Mouse (Mus musculus) lung, embryonic 16.5 days (tissue): ENCODE results near the gene D130043K22Rik. TPM values are rescaled to one million over a fixed set of nuclear protein-coding genes. Genes with fewer than 3 reads are reported as not detected.
A peak's percentile ranks its signal among the peaks of the same experiment; 100 is the strongest.

Source experiments
- ATAC-seq: fragments of 200-750 bp; cut with Nextera tagmentation; 2 replicates; pipeline ENCODE4 v1.8.0; 2017; ENCODE audit warnings: low read depth, mild to moderate bottlenecking, moderate library complexity
- H3K27ac ChIP-seq: fragments of 300-500 bp; sonication (generic); 2 replicates; pipeline ENCODE4 v1.5.1; 2014; ENCODE audit warnings: mild to moderate bottlenecking, control low read depth, low read length
- H3K27me3 ChIP-seq: fragments of 300-500 bp; sonication (generic); 2 replicates; pipeline ENCODE4 v1.6.1; 2014; ENCODE audit warnings: low read depth, low read length, mixed read lengths; ENCODE audit not compliant: control insufficient read depth, insufficient read depth
- H3K36me3 ChIP-seq: fragments of 300-500 bp; sonication (generic); 2 replicates; pipeline ENCODE4 v1.6.1; 2014; ENCODE audit warnings: low read length; ENCODE audit not compliant: control insufficient read depth, insufficient read depth
- H3K4me1 ChIP-seq: fragments of 300-500 bp; sonication (generic); replicated peaks from 2 replicates; pipeline ENCODE4 v1.6.1; 2014; ENCODE audit warnings: low read length, mixed read lengths; ENCODE audit not compliant: control insufficient read depth, insufficient read depth
- H3K4me2 ChIP-seq: fragments of 300-500 bp; sonication (generic); 2 replicates; pipeline ENCODE4 v1.6.1; 2014; ENCODE audit warnings: low read depth, low read length, control low read depth
- H3K4me3 ChIP-seq: fragments of 300-500 bp; sonication (generic); 2 replicates; pipeline ENCODE4 v1.5.1; 2014; ENCODE audit warnings: mild to moderate bottlenecking, low read length, control low read depth
- H3K9ac ChIP-seq: fragments of 300-500 bp; sonication (generic); 2 replicates; pipeline ENCODE4 v1.6.1; 2014; ENCODE audit warnings: low read length, control low read depth
- H3K9me3 ChIP-seq: fragments of 300-500 bp; sonication (generic); 2 replicates; pipeline ENCODE4 v1.6.1; 2016; ENCODE audit warnings: low read length; ENCODE audit not compliant: control insufficient read depth
- WGBS: fragments of 180-500 bp; shearing (Covaris S2); extraction: QIAGEN DNeasy Blood & Tissue Kit; methylation state at CpG from one replicate; pipeline ENCODE4 v1.1.7; 2014; 5-methylcytosine and 5-hydroxymethylcytosine counted together
- polyA plus RNA-seq: library from polyadenylated mRNA; unstranded; fragments of >200 nt; fragmentation: Nextera tagmentation; extraction: Ambion mirVana; gene quantifications from 2 replicates; pipeline ENCODE4 v1.2.1, GENCODE M21; 2015

The D130043K22Rik gene
- polyA plus RNA-seq, 1 experiment from 2014 or later, result 0.20 TPM

- no peak overlapping the region for H3K9ac ChIP-seq
- H3K36me3 ChIP-seq, result no peaks in the 10 kb centered on the region
- H3K4me2 ChIP-seq, result no peak overlapping the region
- no peaks in the 10 kb centered on the region for H3K4me1 ChIP-seq
- no peaks in the 10 kb centered on the region for H3K9me3 ChIP-seq
- H3K27ac ChIP-seq, result no peak overlapping the region
- no peak for ATAC-seq
- H3K4me3 ChIP-seq, result no peak overlapping the region
- whole genome bisulfite sequencing, result 76% methylated on average over 3 of the region's 3 CpGs
- no peaks in the 10 kb centered on the region for H3K27me3 ChIP-seq
Observed at GRCm38 (mm10) chr13:24852570-24852969, 7.6 kb downstream of the D130043K22Rik start.

- Histone ChIP-seq H3K27me3 (no peaks in the 10 kb centered on the region), H3K4me3 (no peak overlapping the region), H3K9ac (no peak overlapping the region), H3K9me3 (no peaks in the 10 kb centered on the region), H3K27ac (no peak overlapping the region), H3K4me1 (peaks cover 2% of the 10 kb centered on the region), H3K36me3 (no peaks in the 10 kb centered on the region), H3K4me2 (no peak overlapping the region)
- no peak for ATAC-seq
Observed at GRCm38 (mm10) chr13:24859115-24859514, 14.2 kb downstream of the D130043K22Rik start.

GRCm38 (mm10) chr13:24861084-24861483 is 16.1 kb downstream of the D130043K22Rik start:
- Histone ChIP-seq H3K27ac (no peak overlapping the region), H3K4me3 (no peak overlapping the region), H3K4me1 (peaks cover 2% of the 10 kb centered on the region), H3K9ac (no peak overlapping the region), H3K36me3 (no peaks in the 10 kb centered on the region), H3K4me2 (no peak overlapping the region), H3K9me3 (no peaks in the 10 kb centered on the region), H3K27me3 (no peaks in the 10 kb centered on the region)
- WGBS, result 76% methylated on average over 12 of the region's 12 CpGs
- ATAC-seq, result no peak

GRCm38 (mm10) chr13:24862021-24862420 is 17.1 kb downstream of the D130043K22Rik start:
- Histone ChIP-seq H3K4me2 (no peak overlapping the region), H3K4me1 (peaks cover 2% of the 10 kb centered on the region), H3K9ac (no peak overlapping the region), H3K27ac (no peak overlapping the region), H3K36me3 (no peaks in the 10 kb centered on the region), H3K4me3 (no peak overlapping the region), H3K27me3 (no peaks in the 10 kb centered on the region), H3K9me3 (no peaks in the 10 kb centered on the region)
- ATAC-seq, result peak; percentile 43; the same call in 1 of the 2 replicates
- 34% methylated on average over 7 of the region's 7 CpGs for WGBS

- Histone ChIP-seq H3K9ac (no peak overlapping the region), H3K9me3 (no peaks in the 10 kb centered on the region), H3K27me3 (no peaks in the 10 kb centered on the region), H3K4me2 (no peak overlapping the region), H3K27ac (no peak overlapping the region), H3K4me3 (no peak overlapping the region), H3K36me3 (no peaks in the 10 kb centered on the region), H3K4me1 (peaks cover 2% of the 10 kb centered on the region)
- no peak for ATAC-seq
- whole genome bisulfite sequencing, result 59% methylated on average over 7 of the region's 7 CpGs
Observed at GRCm38 (mm10) chr13:24862520-24862919, 17.6 kb downstream of the D130043K22Rik start.

- Histone ChIP-seq H3K9me3 (no peaks in the 10 kb centered on the region), H3K4me3 (no peak overlapping the region), H3K27me3 (no peaks in the 10 kb centered on the region), H3K4me1 (peaks cover 2% of the 10 kb centered on the region), H3K9ac (no peak overlapping the region), H3K4me2 (no peak overlapping the region), H3K27ac (no peak overlapping the region), H3K36me3 (no peaks in the 10 kb centered on the region)
- no peak for ATAC-seq
- WGBS, result 45% methylated on average over 9 of the region's 9 CpGs
Observed at GRCm38 (mm10) chr13:24866430-24867402, 21.8 kb downstream of the D130043K22Rik start.

GRCm38 (mm10) chr13:24867789-24868188 is 22.9 kb downstream of the D130043K22Rik start:
- Histone ChIP-seq H3K4me3 (no peak overlapping the region), H3K9me3 (no peaks in the 10 kb centered on the region), H3K4me1 (no peaks in the 10 kb centered on the region), H3K36me3 (no peaks in the 10 kb centered on the region), H3K27ac (no peak overlapping the region), H3K9ac (no peak overlapping the region), H3K27me3 (no peaks in the 10 kb centered on the region), H3K4me2 (no peak overlapping the region)
- ATAC-seq, result no peak
- WGBS, result 83% methylated on average over 10 of the region's 10 CpGs

- WGBS, result 75% methylated on average over 7 of the region's 7 CpGs
- Histone ChIP-seq H3K4me3 (no peak overlapping the region), H3K9ac (no peak overlapping the region), H3K36me3 (no peaks in the 10 kb centered on the region), H3K27ac (no peak overlapping the region), H3K4me1 (no peaks in the 10 kb centered on the region), H3K4me2 (no peak overlapping the region), H3K9me3 (no peaks in the 10 kb centered on the region), H3K27me3 (no peaks in the 10 kb centered on the region)
- ATAC-seq, result no peak
Observed at GRCm38 (mm10) chr13:24868233-24868632, 23.3 kb downstream of the D130043K22Rik start.

GRCm38 (mm10) chr13:24879359-24880040 is 34.6 kb downstream of the D130043K22Rik start:
- no peak for ATAC-seq
- Histone ChIP-seq H3K27me3 (no peaks in the 10 kb centered on the region), H3K9ac (no peak overlapping the region), H3K4me2 (no peak overlapping the region), H3K27ac (no peak overlapping the region), H3K4me1 (no peaks in the 10 kb centered on the region), H3K36me3 (no peaks in the 10 kb centered on the region), H3K9me3 (no peaks in the 10 kb centered on the region), H3K4me3 (no peak overlapping the region)
- WGBS, result 73% methylated on average over 15 of the region's 15 CpGs
